In genomic region chr14:79660467-79660866, GRCm38 (mm10) we compare ENCODE assay signal across 11 mouse cellular contexts. TPM values are rescaled to one million over a fixed set of nuclear protein-coding genes. Genes with fewer than 3 reads are reported as not detected.
DNase-seq lines count a peak whose midpoint lies in the region; ATAC-seq and TF ChIP-seq lines count a peak whose summit lies in the region.
"Had no signal": no experiment of that assay in that cellular context is flagged by ENCODE, and none has a peak within 500 bp of the region (broad histone marks: within the 10 kb centered on the region; RNA-seq: fewer than 3 reads in every experiment).

No protein-coding gene starts in this region.

- ATAC-seq in forebrain, postnatal 0 days, result no peak
- ATAC-seq in forebrain, embryonic 12.5 days (ENCODE audit: low FRiP score), result no peak
- ATAC-seq in kidney, embryonic 16.5 days (ENCODE audit: low FRiP score, low TSS enrichment), result peak; percentile 52; the same call in 1 of the 2 replicates
- no peak for ATAC-seq in limb, embryonic 15.5 days (ENCODE audit: insufficient number of reproducible peaks, low FRiP score, low TSS enrichment, low read depth)

- H3K4me1 ChIP-seq in forebrain, postnatal 0 days (ENCODE audit: insufficient read depth), result peaks cover 10% of the 10 kb centered on the region; the same call in 1 of the 2 replicates
- H3K4me1 ChIP-seq in forebrain, embryonic 12.5 days, result peaks cover 15% of the 10 kb centered on the region
- peaks cover 12% of the 10 kb centered on the region; the same call in 1 of the 2 replicates for H3K4me1 ChIP-seq in kidney, embryonic 16.5 days (ENCODE audit: insufficient read depth, low read length)
- peaks cover 8% of the 10 kb centered on the region for H3K4me1 ChIP-seq in limb, embryonic 15.5 days

- no peak overlapping the region for H3K9ac ChIP-seq in forebrain, postnatal 0 days
- H3K9ac ChIP-seq in forebrain, embryonic 12.5 days, result no peak overlapping the region
- H3K9ac ChIP-seq in kidney, embryonic 16.5 days (replicated peaks; ENCODE audit: low read length), result no peak overlapping the region
- H3K9ac ChIP-seq in limb, embryonic 15.5 days, result no peak overlapping the region
- H3K9ac ChIP-seq: liver, embryonic 13.5 days had no signal

- no peaks in the 10 kb centered on the region for H3K9me3 ChIP-seq in forebrain, postnatal 0 days (ENCODE audit: low read length)
- no peaks in the 10 kb centered on the region for H3K9me3 ChIP-seq in forebrain, embryonic 12.5 days
- H3K9me3 ChIP-seq in kidney, embryonic 16.5 days (ENCODE audit: low read length), result no peaks in the 10 kb centered on the region
- no peaks in the 10 kb centered on the region for H3K9me3 ChIP-seq in limb, embryonic 15.5 days
- H3K9me3 ChIP-seq: G1E; liver, embryonic 13.5 days had no signal

- H3K36me3 ChIP-seq in forebrain, postnatal 0 days (ENCODE audit: insufficient read depth), result no peaks in the 10 kb centered on the region
- no peaks in the 10 kb centered on the region for H3K36me3 ChIP-seq in forebrain, embryonic 12.5 days (replicated peaks)
- H3K36me3 ChIP-seq in kidney, embryonic 16.5 days (ENCODE audit: insufficient read depth, low read length), result no peaks in the 10 kb centered on the region
- H3K36me3 ChIP-seq in limb, embryonic 15.5 days, result no peaks in the 10 kb centered on the region
- H3K36me3 ChIP-seq: G1E; liver, embryonic 13.5 days had no signal

- H3K4me2 ChIP-seq in forebrain, postnatal 0 days (ENCODE audit: low read depth), result no peak overlapping the region
- no peak overlapping the region for H3K4me2 ChIP-seq in forebrain, embryonic 12.5 days
- H3K4me2 ChIP-seq in kidney, embryonic 16.5 days (replicated peaks; ENCODE audit: low read depth, low read length), result no peak overlapping the region
- H3K4me2 ChIP-seq in limb, embryonic 15.5 days, result 0 out of 2 replicates have a peak overlapping the region, but pooled peaks have one; percentile 6

- no peaks in the 10 kb centered on the region for H3K27me3 ChIP-seq in forebrain, postnatal 0 days (ENCODE audit: insufficient read depth, low read length)
- peaks cover 10% of the 10 kb centered on the region; the same call in 1 of the 2 replicates for H3K27me3 ChIP-seq in forebrain, embryonic 12.5 days
- 0 out of 2 replicates have a peak, but pooled peaks cover 3% of the 10 kb centered on the region for H3K27me3 ChIP-seq in kidney, embryonic 16.5 days (ENCODE audit: insufficient read depth, low read length)
- H3K27me3 ChIP-seq in limb, embryonic 15.5 days, result no peaks in the 10 kb centered on the region
- H3K27me3 ChIP-seq: liver, embryonic 13.5 days had no signal

- no peak for TF ChIP-seq POLR2A in brain, embryonic 14.5 days (IDR thresholded peaks at IDR 0.05; ENCODE audit: borderline replicate concordance, extremely low read depth, insufficient read depth, insufficient read length, poor library complexity, severe bottlenecking)

- 31% methylated on average over 5 of the region's 5 CpGs for WGBS in forebrain, postnatal 0 days
- 37% methylated on average over 5 of the region's 5 CpGs for WGBS in forebrain, embryonic 12.5 days
- WGBS in kidney, embryonic 16.5 days, result 37% methylated on average over 5 of the region's 5 CpGs
- 41% methylated on average over 5 of the region's 5 CpGs for WGBS in limb, embryonic 15.5 days

- no peak for DNase-seq in forebrain, postnatal 0 days
- DNase-seq in kidney, postnatal 25 days, result no peak
- peak; percentile 47 for DNase-seq in brain, embryonic 14.5 days (ENCODE audit: low read depth)
- no peak for DNase-seq in cerebellum, postnatal 14 days
- no peak for DNase-seq in urinary bladder, adult 2 months (ENCODE audit: low spot score)

- TF ChIP-seq CTCF in forebrain, postnatal 0 days (IDR thresholded peaks at IDR 0.05; ENCODE audit: low read depth), result no peak
- TF ChIP-seq CTCF in brain, embryonic 14.5 days (IDR thresholded peaks at IDR 0.05; ENCODE audit: borderline replicate concordance, extremely low read depth, insufficient read depth, insufficient read length), result no peak

- no peak overlapping the region for H3K4me3 ChIP-seq in forebrain, postnatal 0 days (ENCODE audit: low read depth, low read length)
- no peak overlapping the region for H3K4me3 ChIP-seq in forebrain, embryonic 12.5 days (replicated peaks)
- no peak overlapping the region for H3K4me3 ChIP-seq in kidney, embryonic 16.5 days (ENCODE audit: low read length)
- H3K4me3 ChIP-seq in limb, embryonic 15.5 days, result peak overlapping the region; percentile 37

- H3K27ac ChIP-seq in forebrain, postnatal 0 days (ENCODE audit: low read depth, low read length), result peak overlapping the region; percentile 52; the same call in 1 of the 2 replicates
- H3K27ac ChIP-seq in forebrain, embryonic 12.5 days, result no peak overlapping the region
- H3K27ac ChIP-seq in kidney, embryonic 16.5 days (ENCODE audit: low read length), result no peak overlapping the region
- peak overlapping the region; percentile 33; the same call in 1 of the 2 replicates for H3K27ac ChIP-seq in limb, embryonic 15.5 days
- H3K27ac ChIP-seq: liver, embryonic 13.5 days had no signal

RNA-seq across cellular contexts. Expression of gene Cnmd, which starts 1.5 kb away (rescaled TPM):
- 0.62 and 6.8 TPM in 2 replicates for total RNA-seq in forebrain, postnatal 0 days (2014; rRNA removed)
- polyA plus RNA-seq in forebrain, postnatal 0 days (2015; fragmentation: Nextera tagmentation; extraction: Ambion mirVana), result 3.4 and 5.5 TPM in 2 replicates
- 6.9 and 8.6 TPM in 2 replicates for polyA plus RNA-seq in forebrain, embryonic 12.5 days (2016; fragmentation: Nextera tagmentation; extraction: Ambion mirVana)
- 2.0 and 2.6 TPM in 2 replicates for polyA plus RNA-seq in kidney, embryonic 16.5 days (2015; fragmentation: Nextera tagmentation; extraction: Ambion mirVana)
- 1.7 and 2.6 TPM in 2 replicates for polyA plus RNA-seq in brain, embryonic 14.5 days (2012; rRNA removed)
- 234 and 238 TPM in 2 replicates for polyA plus RNA-seq in limb, embryonic 15.5 days (2015; fragmentation: Nextera tagmentation; extraction: Ambion mirVana)
- polyA plus RNA-seq in urinary bladder, adult 2 months (2012; rRNA removed), result 1.7 and 2.1 TPM in 2 replicates
- total RNA-seq: granulocyte monocyte progenitor cell, adult 5-6 weeks had no signal
- polyA plus RNA-seq: G1E; liver, embryonic 13.5 days had no signal

Comparison
In these comparisons a context has a peak if more than half of its experiments do, and no peak if none do; other contexts are left out.
1. H3K27ac ChIP-seq: peak in forebrain, postnatal 0 days (single experiment) and limb, embryonic 15.5 days (single experiment); none in forebrain, embryonic 12.5 days (single experiment) and kidney, embryonic 16.5 days (single experiment).
2. RNA of gene Cnmd, which starts 1.5 kb away (polyA plus RNA-seq): 234 to 238 TPM in limb, embryonic 15.5 days; 6.9 to 8.6 TPM in forebrain, embryonic 12.5 days, 3.4 to 5.5 TPM in forebrain, postnatal 0 days, 1.7 to 2.6 TPM in brain, embryonic 14.5 days, 2.0 to 2.6 TPM in kidney, embryonic 16.5 days and 1.7 to 2.1 TPM in urinary bladder, adult 2 months; every median in the first group is over 10 times any median in the second.